Mouse (Mus musculus) heart, embryonic 16.5 days (tissue): Measurements from ENCODE around the gene Gm20388. TPM values are rescaled to one million over a fixed set of nuclear protein-coding genes. Genes with fewer than 3 reads are reported as not detected.

Source experiments
- ATAC-seq: fragments of 200-750 bp; cut with Nextera tagmentation; replicated peaks from 2 replicates; pipeline ENCODE4 v1.8.0; 2017; ENCODE audit warnings: moderate number of reproducible peaks; ENCODE audit not compliant: insufficient read depth, low FRiP score; ENCODE audit errors: extremely low read depth
- H3K27ac ChIP-seq: fragments of 300-500 bp; sonication (generic); 2 replicates; pipeline ENCODE4 v1.5.1; 2014; ENCODE audit warnings: mild to moderate bottlenecking, low read length, control low read depth, moderate library complexity
- H3K27me3 ChIP-seq: fragments of 300-500 bp; sonication (generic); 2 replicates; pipeline ENCODE4 v1.6.1; 2014; ENCODE audit warnings: low read length, mixed read lengths; ENCODE audit not compliant: control insufficient read depth, insufficient read depth
- H3K36me3 ChIP-seq: fragments of 300-500 bp; sonication (generic); 2 replicates; pipeline ENCODE4 v1.6.1; 2014; ENCODE audit not compliant: control insufficient read depth, insufficient read depth
- H3K4me1 ChIP-seq: fragments of 300-500 bp; sonication (generic); 2 replicates; pipeline ENCODE4 v1.6.1; 2014; ENCODE audit warnings: low read length, mixed read lengths; ENCODE audit not compliant: control insufficient read depth, insufficient read depth
- H3K4me2 ChIP-seq: fragments of 300-500 bp; sonication (generic); 2 replicates; pipeline ENCODE4 v1.6.1; 2014; ENCODE audit warnings: low read depth, mild to moderate bottlenecking, control low read depth, low read length
- H3K4me3 ChIP-seq: fragments of 300-500 bp; sonication (generic); 2 replicates; pipeline ENCODE4 v1.5.1; 2014; ENCODE audit warnings: mild to moderate bottlenecking, control low read depth, low read length
- H3K9ac ChIP-seq: fragments of 300-500 bp; sonication (generic); 2 replicates; pipeline ENCODE4 v1.6.1; 2014; ENCODE audit warnings: low read length, control low read depth
- H3K9me3 ChIP-seq: fragments of 300-500 bp; sonication (generic); replicated peaks from 2 replicates; pipeline ENCODE4 v1.6.1; 2016; ENCODE audit warnings: low read length; ENCODE audit not compliant: control insufficient read depth
- WGBS: fragments of 180-500 bp; shearing (Covaris S2); extraction: QIAGEN DNeasy Blood & Tissue Kit; methylation state at CpG from one replicate; pipeline ENCODE4 v1.1.7; 2014; 5-methylcytosine and 5-hydroxymethylcytosine counted together
- polyA plus RNA-seq: library from polyadenylated mRNA; unstranded; fragments of >200 nt; fragmentation: Nextera tagmentation; extraction: Ambion mirVana; gene quantifications from 2 replicates; pipeline ENCODE4 v1.2.1, GENCODE M21; 2015

Gene Gm20388
- polyA plus RNA-seq, 1 experiment from 2014 or later = 4.5 TPM

- 0 out of 2 replicates have a peak, but pooled peaks cover 2% of the 10 kb centered on the region for H3K36me3 ChIP-seq
- H3K9me3 ChIP-seq = no peaks in the 10 kb centered on the region
- no peak for ATAC-seq
- 82% methylated on average over 16 of the region's 16 CpGs for WGBS
- no peak overlapping the region for H3K9ac ChIP-seq
- H3K4me3 ChIP-seq = no peak overlapping the region
- H3K27ac ChIP-seq = no peak overlapping the region
- no peak overlapping the region for H3K4me2 ChIP-seq
- peaks cover 31% of the 10 kb centered on the region for H3K4me1 ChIP-seq
- H3K27me3 ChIP-seq = no peaks in the 10 kb centered on the region
These were observed 2728.0 kb downstream of the Gm20388 start for GRCm38 (mm10) chr8:122638601-122639000.

GRCm38 (mm10) chr8:122639521-122640248 is 2729.0 kb downstream of the Gm20388 start:
- no peak overlapping the region for H3K27ac ChIP-seq
- no peaks in the 10 kb centered on the region for H3K9me3 ChIP-seq
- WGBS = 40% methylated on average over 16 of the region's 16 CpGs
- ATAC-seq = 0 out of 2 replicates have a peak, but pooled peaks have one; percentile 7
- no peak overlapping the region for H3K4me3 ChIP-seq
- peaks cover 31% of the 10 kb centered on the region for H3K4me1 ChIP-seq
- no peak overlapping the region for H3K4me2 ChIP-seq
- H3K9ac ChIP-seq = no peak overlapping the region
- H3K27me3 ChIP-seq = no peaks in the 10 kb centered on the region
- no peaks in the 10 kb centered on the region for H3K36me3 ChIP-seq

DNA sequence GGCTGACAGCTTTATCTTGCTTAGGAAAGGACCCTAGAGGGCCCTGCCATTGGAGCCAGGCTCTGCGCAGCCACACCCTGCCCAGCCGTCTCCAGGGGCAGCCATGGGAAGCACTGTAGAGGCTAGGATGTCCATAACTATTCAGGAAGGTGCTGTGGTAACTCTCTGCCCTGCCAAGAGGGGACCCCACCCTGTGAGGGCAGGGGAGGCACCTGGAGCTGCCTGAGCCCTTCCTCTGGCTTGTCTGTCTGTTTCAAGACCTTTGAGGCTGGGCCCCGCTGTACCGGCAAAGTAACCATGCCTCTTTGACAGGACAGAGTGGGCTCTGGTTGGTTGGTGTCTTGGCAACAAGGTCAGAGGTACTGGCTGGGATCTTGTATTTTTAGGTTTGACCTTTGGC is 2730.2 kb downstream of the Gm20388 start:
- no peak overlapping the region for H3K4me2 ChIP-seq
- ATAC-seq = no peak
- H3K27me3 ChIP-seq = no peaks in the 10 kb centered on the region
- no peak overlapping the region for H3K27ac ChIP-seq
- H3K36me3 ChIP-seq = no peaks in the 10 kb centered on the region
- no peak overlapping the region for H3K9ac ChIP-seq
- no peak overlapping the region for H3K4me3 ChIP-seq
- no peaks in the 10 kb centered on the region for H3K9me3 ChIP-seq
- 79% methylated on average over 4 of the region's 4 CpGs for WGBS
- peaks cover 31% of the 10 kb centered on the region for H3K4me1 ChIP-seq

- no peaks in the 10 kb centered on the region for H3K9me3 ChIP-seq
- peaks cover 28% of the 10 kb centered on the region for H3K4me1 ChIP-seq
- H3K4me2 ChIP-seq = no peak overlapping the region
- no peak overlapping the region for H3K27ac ChIP-seq
- H3K9ac ChIP-seq = no peak overlapping the region
- ATAC-seq = no peak
- H3K36me3 ChIP-seq = no peaks in the 10 kb centered on the region
- no peak overlapping the region for H3K4me3 ChIP-seq
- no peaks in the 10 kb centered on the region for H3K27me3 ChIP-seq
- WGBS = 85% methylated on average over 15 of the region's 15 CpGs
These were observed 2730.8 kb downstream of the Gm20388 start for GRCm38 (mm10) chr8:122641406-122641805.

DNA sequence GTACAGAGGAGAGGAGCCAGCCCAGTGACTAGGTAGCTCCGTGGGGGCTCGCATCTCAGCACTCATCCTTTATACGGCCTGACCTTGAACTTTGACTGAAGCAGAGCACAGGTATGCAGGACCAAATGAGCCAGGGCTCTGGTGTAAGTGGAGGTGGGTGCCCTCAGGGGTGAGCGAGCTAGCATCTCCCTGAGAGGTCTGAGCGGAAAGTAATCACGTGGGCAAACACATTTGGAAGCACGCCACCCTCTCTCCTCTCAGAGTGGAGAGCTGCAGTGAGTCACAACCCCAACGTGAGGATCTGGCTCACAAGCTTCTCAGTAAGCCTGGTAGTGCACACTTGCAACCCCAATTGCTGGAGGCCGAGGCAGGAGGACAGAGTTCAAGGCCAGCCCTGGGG is 2731.4 kb downstream of the Gm20388 start:
- ATAC-seq = peak; percentile 58
- Histone ChIP-seq H3K4me1 (peaks cover 25% of the 10 kb centered on the region), H3K27me3 (no peaks in the 10 kb centered on the region), H3K9me3 (no peaks in the 10 kb centered on the region), H3K36me3 (no peaks in the 10 kb centered on the region), H3K4me2 (no peak overlapping the region), H3K4me3 (no peak overlapping the region), H3K9ac (no peak overlapping the region), H3K27ac (no peak overlapping the region)
- 41% methylated on average over 9 of the region's 9 CpGs for WGBS

DNA sequence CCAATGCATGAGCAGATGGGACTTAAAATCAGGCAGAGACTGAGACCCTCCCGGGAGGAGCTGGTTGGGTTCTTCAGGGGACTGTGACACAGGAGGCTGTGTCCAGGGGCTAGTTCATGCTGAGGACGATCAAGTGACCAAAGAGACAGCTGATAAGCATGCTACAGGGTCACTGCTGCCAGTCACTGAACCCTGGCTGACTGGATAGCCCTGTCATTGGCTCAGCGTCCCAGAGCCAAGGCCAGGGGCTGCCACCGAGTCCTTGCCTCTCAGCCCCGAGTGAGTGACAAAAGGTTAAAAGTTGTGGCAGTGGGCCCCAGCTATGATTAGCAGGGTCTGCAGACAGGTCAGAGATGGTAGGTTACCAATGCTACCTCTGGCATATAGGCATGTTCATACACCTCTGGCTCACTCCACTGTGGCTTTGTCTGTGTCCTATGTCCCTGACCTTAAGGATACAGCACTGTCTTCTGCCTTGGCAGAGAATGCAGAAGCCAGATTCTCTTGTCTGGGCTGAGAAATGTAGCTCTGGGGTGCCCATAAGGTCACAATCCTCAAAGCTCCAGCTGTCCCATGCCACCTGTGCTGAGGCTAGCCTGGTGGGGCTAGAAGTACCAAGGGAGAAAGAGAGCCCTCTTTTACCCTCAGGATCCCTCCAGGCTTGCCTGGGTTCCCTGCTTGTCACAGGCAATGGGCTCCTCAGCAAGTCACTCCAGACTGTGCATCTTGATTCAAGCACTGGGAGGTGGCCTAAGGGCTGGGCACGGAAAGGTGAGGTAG is 2733.7 kb downstream of the Gm20388 start:
- H3K36me3 ChIP-seq = no peaks in the 10 kb centered on the region
- no peak overlapping the region for H3K9ac ChIP-seq
- no peaks in the 10 kb centered on the region for H3K9me3 ChIP-seq
- H3K4me3 ChIP-seq = no peak overlapping the region
- H3K4me1 ChIP-seq = peaks cover 20% of the 10 kb centered on the region
- 67% methylated on average over 6 of the region's 6 CpGs for WGBS
- ATAC-seq = no peak
- H3K4me2 ChIP-seq = no peak overlapping the region
- no peak overlapping the region for H3K27ac ChIP-seq
- no peaks in the 10 kb centered on the region for H3K27me3 ChIP-seq

- Histone ChIP-seq H3K27ac (no peak overlapping the region), H3K36me3 (no peaks in the 10 kb centered on the region), H3K27me3 (no peaks in the 10 kb centered on the region), H3K9me3 (no peaks in the 10 kb centered on the region), H3K9ac (no peak overlapping the region), H3K4me1 (peaks cover 16% of the 10 kb centered on the region), H3K4me2 (0 out of 2 replicates have a peak overlapping the region, but pooled peaks have one; percentile 6), H3K4me3 (no peak overlapping the region)
- ATAC-seq = no peak
- 41% methylated on average over 16 of the region's 16 CpGs for WGBS
These were observed 2735.7 kb downstream of the Gm20388 start for GRCm38 (mm10) chr8:122646337-122646736.

- Histone ChIP-seq H3K4me1 (peaks cover 13% of the 10 kb centered on the region), H3K27me3 (no peaks in the 10 kb centered on the region), H3K9ac (no peak overlapping the region), H3K4me3 (no peak overlapping the region), H3K9me3 (no peaks in the 10 kb centered on the region), H3K4me2 (no peak overlapping the region), H3K36me3 (no peaks in the 10 kb centered on the region), H3K27ac (no peak overlapping the region)
- ATAC-seq = no peak
- 76% methylated on average over 15 of the region's 15 CpGs for WGBS
These were observed 2737.7 kb downstream of the Gm20388 start for GRCm38 (mm10) chr8:122648192-122648970.
